Mouse (Mus musculus) adrenal gland, postnatal 36 days (tissue): Measurements from ENCODE around the gene Gm20390. TPM values are rescaled to one million over a fixed set of nuclear protein-coding genes. Genes with fewer than 3 reads are reported as not detected.

ENCODE experiments used
- total RNA-seq, 2 experiments: library from RNA; stranded (reverse); gene quantifications; 2 replicates each; pipeline ENCODE4 v1.2.3; 2021

Gm20390 gene
- total RNA-seq, 2 experiments from 2014 or later: 66.6 to 85.5 TPM

Other genes with a start within 250 kb of the Gm20390 start
- gene Utp18, start 82.5 kb downstream of the Gm20390 start, total RNA-seq: 10 to 100 TPM; 24.3 to 25.5 TPM
- gene Mbtd1, start 82.4 kb downstream of the Gm20390 start, total RNA-seq: 10 to 100 TPM; 24.6 to 32.5 TPM
- 100 to 1,000 TPM; 504 to 546 TPM for gene Nme2, start 12.0 kb downstream of the Gm20390 start, total RNA-seq
- 10 to 100 TPM; 33.5 to 41.7 TPM for gene Nme1, start 228 bp upstream of the Gm20390 start, total RNA-seq
- 100 to 1,000 TPM; 108 to 117 TPM for gene Spag9, start 27.8 kb upstream of the Gm20390 start, total RNA-seq
- 100 to 1,000 TPM; 290 to 355 TPM for gene Tob1, start 243.2 kb upstream of the Gm20390 start, total RNA-seq